Mouse (Mus musculus) lung, adult 2 months (tissue): ENCODE measurements around the gene Commd1.

ENCODE experiments used
- CTCF ChIP-seq: fragments of 200-500 bp; IDR thresholded peaks from 2 replicates; pipeline ENCODE4 v1.5.1; 2011; ENCODE audit warnings: mild to moderate bottlenecking, low read length, control low read depth; ENCODE audit not compliant: insufficient read depth
- POLR2A ChIP-seq: fragments of 200-500 bp; IDR thresholded peaks from 2 replicates; pipeline ENCODE4 v1.6.1; 2011; ENCODE audit warnings: low read depth, mild to moderate bottlenecking, control low read depth, low read length, borderline replicate concordance; ENCODE audit errors: extremely low read depth

DNA sequence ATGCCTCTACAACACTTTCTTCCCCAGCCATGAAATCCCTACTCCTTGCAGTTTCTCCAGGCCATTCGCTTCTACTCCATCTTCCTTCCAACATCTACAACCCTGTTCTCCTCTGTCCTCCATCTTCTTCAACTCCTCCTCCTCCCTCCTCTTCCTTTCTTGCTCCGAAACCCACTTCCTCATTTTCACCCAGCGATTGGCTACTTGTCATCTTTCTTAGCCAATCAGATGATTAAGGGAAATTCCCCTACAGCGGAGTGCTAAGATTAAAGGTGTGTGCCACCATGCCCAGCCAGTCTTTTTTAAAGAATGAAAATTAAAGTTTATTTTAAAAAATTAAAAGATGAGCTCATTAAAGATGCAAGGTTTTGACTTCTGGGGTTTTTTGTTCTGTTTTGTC is 35.8 kb upstream of the Commd1 start:
- TF ChIP-seq POLR2A (no peak), CTCF (no peak)
